Mouse (Mus musculus): ENCODE results near the gene Nub1. TPM values are rescaled to one million over a fixed set of nuclear protein-coding genes. Genes with fewer than 3 reads are reported as not detected.
A peak's percentile ranks its signal among the peaks of the same experiment; 100 is the strongest.
"Not testable (repeated sequence)": the region's sequence is repeated elsewhere in the genome, so short reads cannot be mapped to it uniquely, and the experiment has no call there.

Nub1 gene
- total RNA-seq (2015; ENCODE audit: low replicate concordance), result 25.2 and 25.6 TPM in 2 replicates
- 24.0 and 29.8 TPM in 2 replicates for total RNA-seq (2017; ENCODE audit: low replicate concordance)

DNA sequence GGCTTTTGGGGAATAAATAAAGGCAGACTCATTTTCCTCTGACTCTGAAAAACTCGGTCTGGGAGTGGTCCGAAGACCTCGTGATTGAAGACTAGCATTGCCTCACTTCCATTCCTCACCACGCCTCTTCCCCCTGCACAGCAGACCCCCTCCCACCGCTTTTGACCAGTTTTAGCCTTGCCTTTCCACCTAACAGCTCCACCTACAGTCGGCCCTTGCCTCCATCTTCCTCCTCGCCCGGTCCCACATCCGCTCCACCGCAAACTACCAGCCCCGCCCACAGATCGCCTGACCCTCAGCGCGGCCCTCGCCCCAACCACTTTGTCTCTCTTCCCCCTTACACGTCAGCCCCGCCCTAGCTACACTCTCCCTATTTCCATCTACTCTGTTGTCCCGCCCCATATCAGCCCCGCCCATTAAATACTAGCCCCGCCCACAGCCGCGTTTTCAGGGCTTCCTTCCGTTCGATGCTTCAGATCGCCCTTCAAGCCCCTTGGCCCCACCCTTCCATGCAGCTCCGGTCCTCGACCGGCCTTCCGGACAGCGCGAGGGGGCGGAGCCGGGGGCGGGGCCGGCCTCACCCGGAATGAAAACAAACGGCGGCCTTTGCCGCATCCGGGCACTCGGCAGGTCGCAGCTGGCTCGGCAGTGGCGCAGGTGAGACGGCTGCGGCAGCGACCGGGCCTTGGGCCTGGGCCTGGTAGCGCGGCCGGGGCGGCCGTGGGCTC is at the start of gene Nub1:
TSS of gene Nub1 (plus strand) at position 167 of the 728 bp plus-strand sequence.
- ATAC-seq (replicated peaks; ENCODE audit: low FRiP score, poor library complexity, severe bottlenecking), result peak; percentile 96

DNA sequence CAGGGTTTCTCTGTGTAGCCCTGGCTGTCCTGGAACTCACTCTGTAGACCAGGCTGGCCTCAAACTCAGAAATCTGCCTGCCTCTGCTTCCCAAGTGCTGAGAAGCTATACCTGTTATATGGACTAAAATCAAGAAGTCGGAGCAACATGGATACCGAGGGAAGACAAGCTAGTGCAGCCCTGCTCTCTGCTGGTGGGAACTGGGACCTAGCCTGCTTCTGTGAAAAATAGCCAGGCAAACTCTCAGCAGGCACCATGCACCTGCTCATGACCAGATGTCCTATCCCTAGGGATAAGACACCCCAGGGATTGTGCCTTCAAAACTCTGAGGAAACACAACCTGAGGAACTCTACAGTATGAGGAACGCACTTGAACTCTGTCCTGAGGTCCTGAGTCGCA is 48.3 kb upstream of the Nub1 start:
- no peak for ATAC-seq (replicated peaks; ENCODE audit: low FRiP score, poor library complexity, severe bottlenecking)

DNA sequence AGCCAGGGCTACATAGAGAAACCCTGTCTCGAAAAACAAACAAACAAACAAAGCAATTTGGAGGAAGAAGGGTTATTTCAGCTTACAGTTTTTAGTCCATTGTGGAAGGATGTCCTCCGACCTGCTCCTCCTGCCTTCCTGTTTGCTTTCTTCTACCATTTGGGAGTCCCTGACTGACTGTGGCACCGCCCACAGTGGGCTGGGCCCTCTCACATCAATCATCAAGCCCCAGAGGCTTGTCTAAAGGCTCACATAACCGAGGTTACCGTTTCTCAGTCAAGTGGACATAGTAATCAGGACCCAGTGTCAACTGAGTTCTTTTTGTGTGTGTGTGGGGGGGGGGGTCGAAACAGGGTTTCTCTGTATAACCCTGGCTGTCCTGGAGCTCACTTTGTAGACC is 47.2 kb upstream of the Nub1 start:
- no peak for ATAC-seq (replicated peaks; ENCODE audit: low FRiP score, poor library complexity, severe bottlenecking)

DNA sequence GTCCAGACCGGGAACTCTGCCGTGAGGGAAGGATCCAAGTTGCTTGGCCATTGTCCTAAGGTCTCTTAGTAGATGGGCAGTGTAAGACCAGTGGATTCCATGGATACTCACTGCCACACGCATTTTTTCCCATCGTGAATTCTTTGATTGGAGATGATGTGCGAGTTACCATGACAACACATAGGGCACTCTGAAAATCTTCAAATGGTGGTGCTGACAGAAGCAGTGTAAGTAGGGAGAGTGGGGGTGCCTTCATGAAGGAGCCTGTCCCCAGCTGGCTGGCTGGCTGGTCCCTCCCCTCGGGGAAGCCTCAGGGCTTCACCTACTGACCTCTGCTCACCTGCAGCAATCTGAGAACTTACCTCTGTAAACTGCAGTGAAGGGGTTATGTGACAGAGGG is 46.3 kb upstream of the Nub1 start:
- no peak for ATAC-seq (replicated peaks; ENCODE audit: low FRiP score, poor library complexity, severe bottlenecking)

DNA sequence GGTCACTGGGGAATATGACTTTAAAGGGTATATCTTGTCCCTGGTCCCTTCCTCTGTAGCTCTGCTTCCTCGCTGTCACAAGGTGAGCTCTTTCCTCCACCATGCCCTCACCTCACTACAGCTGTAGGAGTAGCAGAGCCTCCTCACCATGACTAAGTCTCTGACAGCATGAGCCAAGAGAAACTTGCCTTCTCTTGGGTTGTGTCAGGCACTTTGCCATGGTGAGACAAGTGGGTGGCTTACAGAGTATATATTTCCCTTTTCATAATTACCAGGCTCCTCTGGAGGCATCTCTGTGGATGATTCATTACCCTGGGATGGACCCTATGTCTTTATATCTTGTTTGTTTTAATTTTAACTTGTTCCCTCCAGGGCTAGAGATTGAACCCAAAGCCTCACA is 39.9 kb upstream of the Nub1 start:
- ATAC-seq (replicated peaks; ENCODE audit: low FRiP score, poor library complexity, severe bottlenecking), result no peak

DNA sequence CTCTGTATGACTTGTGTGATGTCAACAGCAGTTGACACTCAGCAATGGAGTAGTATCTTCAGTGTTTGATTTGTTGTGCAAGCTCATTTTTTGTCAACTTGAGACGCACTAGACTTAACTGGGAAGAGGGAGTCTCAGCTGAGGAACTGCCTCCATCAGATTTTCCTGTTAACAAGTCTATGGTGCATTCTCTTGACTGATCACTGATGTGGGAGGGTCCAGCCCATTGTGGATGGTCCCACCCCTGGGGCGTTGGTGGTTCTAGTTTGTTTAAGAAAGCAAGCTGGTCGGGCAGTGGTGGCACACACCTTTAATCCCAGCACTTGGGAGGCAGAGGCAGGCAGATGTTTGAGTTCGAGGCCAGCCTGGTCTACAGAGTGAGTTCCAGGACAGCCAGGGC is 36.1 kb upstream of the Nub1 start:
- no peak for ATAC-seq (replicated peaks; ENCODE audit: low FRiP score, poor library complexity, severe bottlenecking)

DNA sequence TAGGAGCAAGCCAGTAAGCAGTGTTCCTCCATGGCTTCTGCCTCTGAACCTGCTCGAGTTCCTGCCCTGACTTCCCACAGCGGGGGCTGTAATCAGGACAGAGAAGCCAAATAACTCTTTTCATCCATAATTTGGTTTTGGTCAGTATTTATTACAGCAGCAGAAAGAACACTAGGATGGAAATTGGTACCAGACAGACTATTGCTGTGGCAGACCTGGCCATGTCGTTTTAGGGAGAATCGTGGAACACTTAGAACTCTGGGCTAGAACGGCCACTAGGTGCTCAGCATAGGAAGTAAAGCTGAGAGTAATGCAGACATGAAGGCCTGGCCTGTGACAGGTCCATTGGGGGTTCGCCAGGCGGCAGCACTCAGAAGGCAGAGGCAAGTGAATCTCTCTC is 35.6 kb upstream of the Nub1 start:
- ATAC-seq (replicated peaks; ENCODE audit: low FRiP score, poor library complexity, severe bottlenecking), result no peak

DNA sequence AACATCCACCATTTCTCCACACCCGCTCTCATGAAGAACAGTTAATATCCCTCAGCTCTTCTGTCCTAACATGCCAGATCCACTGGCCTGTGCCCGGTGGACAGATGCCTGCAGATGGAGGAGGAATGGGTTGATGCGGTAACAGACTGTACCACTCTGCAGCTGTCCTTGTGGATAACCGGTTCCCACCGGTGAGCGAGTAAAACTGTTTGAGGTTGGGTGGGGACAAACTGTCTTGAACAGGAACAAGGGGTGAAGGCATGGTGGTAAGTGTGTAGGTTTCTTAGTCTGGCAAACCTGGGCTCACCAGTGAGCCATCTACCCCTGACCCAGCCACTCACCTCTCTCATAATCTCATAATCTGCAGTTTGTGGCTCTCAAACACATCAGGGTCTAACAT is 34.0 kb upstream of the Nub1 start:
- ATAC-seq (replicated peaks; ENCODE audit: low FRiP score, poor library complexity, severe bottlenecking), result no peak

DNA sequence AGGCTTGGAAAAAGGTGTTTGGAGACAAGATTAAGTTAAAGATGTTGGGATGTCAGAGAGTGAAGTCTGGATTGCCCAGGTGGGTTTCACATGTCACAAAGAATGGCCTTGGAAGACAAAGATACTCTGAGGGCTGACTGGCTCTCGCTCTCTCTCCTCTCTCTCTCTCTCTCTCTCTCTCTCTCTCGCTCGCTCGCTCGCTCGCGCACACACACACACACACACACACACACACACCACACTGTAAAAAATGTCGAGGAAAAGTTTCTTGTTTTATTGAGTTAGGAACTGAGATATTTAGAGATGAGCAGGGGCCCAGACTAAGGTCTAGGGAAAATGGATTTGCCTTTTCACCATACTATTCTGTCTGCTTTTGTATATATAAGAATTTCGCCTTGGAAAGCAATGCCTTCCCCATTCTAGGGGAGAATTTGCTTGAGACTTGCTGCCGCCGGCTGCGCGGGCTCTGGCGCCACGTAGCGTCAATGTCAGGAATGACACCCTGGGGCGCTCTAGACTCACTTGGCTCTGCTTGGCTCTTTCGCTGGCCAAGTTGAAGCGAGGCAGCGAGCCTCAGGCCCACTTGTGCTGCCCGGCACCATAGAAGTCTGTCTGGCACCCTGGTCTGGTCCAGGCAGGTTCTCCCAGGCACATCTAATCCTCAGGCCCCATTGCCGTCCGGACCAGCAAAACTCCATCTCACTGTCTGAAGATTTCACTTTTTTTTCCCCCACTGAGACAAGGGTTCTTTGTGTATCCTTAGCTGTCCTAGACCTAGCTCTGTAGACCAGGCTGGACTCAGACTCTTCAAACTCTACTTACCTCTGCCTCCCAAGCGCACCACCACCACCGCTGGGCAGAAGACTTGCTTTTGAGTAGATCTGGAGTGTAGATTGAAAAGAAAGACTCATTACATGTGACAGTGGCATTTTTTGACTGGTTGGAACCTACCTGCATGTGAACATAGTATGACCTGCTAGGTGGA is 33.3 kb upstream of the Nub1 start:
- peak; percentile 67 for ATAC-seq (replicated peaks; ENCODE audit: low FRiP score, poor library complexity, severe bottlenecking)

DNA sequence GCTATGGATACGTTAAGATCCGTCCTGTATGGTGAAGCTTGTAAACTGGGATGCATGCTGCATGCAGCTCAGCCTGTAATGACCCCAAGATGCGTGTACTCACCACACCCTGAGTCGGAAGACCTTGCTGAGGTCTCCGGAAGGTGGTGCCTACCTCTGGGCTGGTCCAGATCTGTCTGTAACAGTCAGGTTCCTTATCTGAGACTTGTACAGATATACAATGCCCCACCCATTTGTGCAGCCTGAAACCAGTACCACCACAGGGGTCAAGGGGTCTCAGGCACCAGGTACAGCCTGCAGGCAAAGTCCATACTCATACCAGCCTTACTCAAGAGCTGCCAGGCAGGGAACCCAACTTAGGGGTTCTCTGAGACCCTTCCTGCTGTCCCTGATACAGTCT is 32.6 kb upstream of the Nub1 start:
- no peak for ATAC-seq (replicated peaks; ENCODE audit: low FRiP score, poor library complexity, severe bottlenecking)

DNA sequence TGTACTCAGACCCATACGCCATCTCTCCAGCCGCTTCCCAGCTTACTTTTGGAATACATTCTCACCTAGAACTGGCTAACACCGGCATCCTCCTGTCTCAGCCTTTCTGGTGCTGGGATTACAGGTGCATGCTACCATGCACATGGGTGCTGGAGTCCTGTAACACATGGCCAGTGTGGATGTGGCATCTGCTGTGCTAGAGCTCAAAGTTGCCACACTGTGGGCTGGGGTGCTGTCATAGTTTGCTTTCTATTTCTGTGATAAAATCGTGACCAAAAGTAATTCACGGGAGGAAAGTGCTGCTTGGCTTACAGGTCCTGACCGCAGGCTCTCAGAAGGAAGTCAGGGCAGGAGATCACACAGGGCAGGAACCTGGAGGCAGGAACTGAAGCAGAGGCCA is 30.8 kb upstream of the Nub1 start:
- no peak for ATAC-seq (replicated peaks; ENCODE audit: low FRiP score, poor library complexity, severe bottlenecking)

DNA sequence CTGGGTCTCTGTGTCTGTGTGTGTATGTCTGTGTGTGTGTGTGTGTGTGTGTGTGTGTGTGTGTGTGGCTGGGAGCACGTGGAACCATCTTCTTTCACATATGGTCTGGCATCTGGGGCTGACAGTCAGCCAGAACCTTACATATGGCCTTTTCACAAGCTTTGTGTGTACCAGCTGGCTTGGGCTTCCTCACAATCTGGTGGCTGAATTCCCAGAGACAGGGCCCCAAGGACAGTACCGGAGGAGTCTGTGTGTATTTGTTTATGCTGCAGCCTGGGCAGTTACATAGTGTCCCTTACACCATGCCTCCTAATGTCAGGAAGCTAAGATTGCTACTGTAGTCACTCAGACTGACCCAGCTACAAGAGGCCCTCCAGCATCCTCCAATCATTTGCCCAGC is 28.2 kb upstream of the Nub1 start:
- ATAC-seq (replicated peaks; ENCODE audit: low FRiP score, poor library complexity, severe bottlenecking), result no peak

DNA sequence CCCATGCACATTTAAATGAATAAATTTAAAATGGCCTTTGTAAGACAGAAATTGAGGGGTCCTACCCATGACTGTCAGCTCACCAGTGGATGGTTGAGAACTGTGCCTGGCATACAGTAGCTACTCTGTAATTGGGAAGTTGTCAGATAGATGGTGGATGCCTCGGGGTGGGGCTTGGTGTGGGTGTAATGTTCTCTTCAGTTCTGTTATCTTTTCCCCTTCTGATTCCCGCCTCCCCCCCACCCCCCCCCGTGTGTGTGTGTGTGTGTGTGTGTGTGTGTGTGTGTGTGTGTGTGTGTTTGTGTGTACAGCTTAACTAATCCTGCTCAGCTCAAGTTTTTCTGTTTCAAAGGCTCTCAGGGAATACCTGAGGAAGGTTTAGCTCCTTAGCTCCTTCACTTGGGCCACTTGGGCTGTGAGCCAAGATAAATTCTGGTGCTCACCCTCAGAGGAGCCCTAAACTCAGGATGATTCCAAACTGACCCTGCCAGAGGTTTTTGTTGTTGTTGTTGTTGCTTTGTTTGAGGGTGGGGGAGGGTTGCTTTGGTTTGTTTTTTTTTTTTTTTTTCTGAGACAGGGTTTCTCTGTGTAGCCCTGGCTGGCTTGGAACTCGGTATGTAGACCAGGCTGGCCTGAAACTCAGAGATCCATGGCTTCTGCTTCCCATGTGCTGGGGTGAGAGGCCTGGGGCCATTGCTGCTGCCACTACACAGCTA is 25.5 kb upstream of the Nub1 start:
- ATAC-seq (replicated peaks; ENCODE audit: low FRiP score, poor library complexity, severe bottlenecking), result no peak

DNA sequence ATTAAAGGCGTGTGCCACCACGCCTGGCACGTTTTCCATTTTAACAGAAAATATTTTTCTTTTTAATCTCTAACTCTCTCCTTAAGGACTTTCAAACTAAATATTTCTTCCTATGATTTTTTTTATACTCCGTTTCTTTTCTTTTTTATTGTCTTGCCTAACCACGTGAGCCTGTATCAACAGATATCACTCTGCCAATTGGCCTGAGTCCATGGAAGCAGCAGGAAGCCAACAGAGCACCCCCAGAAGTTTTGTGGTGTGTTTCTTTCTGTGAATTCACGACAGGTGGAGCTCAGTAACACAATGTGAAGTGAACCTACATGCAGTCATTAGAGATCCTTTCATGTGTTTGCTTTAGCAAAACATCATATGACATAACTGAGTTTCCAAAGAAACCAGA is 23.9 kb upstream of the Nub1 start:
- ATAC-seq (replicated peaks; ENCODE audit: low FRiP score, poor library complexity, severe bottlenecking), result no peak

DNA sequence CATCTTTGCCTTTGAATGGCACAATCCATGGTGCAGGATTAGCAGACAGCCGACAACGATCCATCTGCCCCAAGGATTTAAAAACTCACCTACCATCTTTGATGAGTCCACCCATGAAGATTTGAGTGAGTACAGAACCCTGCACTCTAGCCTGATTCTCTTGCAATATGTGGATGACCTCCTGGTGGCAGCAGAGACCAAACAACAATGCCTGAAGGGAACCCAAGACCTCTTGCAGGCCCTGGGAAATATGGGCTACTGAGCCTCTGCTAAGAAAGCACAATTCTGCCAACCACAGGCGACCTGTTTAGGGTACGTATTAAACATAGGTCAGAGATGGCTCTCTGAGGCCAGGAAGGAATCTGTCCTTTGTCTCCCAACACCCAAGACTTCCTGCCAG is 11.1 kb upstream of the Nub1 start:
- 0 out of 2 replicates have a peak, but pooled peaks have one; percentile 63 for ATAC-seq (replicated peaks; ENCODE audit: low FRiP score, poor library complexity, severe bottlenecking)

DNA sequence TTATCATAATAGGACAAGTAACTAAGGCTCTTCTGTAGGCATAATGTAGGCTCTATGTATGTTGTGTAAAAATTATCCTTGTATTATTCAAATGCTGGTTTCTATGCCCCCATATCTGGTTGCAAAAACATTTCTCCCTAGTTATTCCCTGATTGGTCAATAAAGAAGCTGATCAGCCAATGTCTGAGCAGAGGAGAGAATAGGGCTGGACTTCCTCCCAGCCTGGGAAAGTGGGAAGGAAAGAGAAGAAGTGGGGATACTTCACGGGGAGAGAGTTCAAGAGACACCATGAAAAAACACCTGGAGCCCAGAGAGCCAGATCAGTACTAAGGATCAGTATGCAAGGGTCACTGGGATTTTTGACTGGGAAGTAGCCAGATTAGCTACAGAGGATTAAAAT is 3.9 kb upstream of the Nub1 start:
- no peak for ATAC-seq (replicated peaks; ENCODE audit: low FRiP score, poor library complexity, severe bottlenecking)

DNA sequence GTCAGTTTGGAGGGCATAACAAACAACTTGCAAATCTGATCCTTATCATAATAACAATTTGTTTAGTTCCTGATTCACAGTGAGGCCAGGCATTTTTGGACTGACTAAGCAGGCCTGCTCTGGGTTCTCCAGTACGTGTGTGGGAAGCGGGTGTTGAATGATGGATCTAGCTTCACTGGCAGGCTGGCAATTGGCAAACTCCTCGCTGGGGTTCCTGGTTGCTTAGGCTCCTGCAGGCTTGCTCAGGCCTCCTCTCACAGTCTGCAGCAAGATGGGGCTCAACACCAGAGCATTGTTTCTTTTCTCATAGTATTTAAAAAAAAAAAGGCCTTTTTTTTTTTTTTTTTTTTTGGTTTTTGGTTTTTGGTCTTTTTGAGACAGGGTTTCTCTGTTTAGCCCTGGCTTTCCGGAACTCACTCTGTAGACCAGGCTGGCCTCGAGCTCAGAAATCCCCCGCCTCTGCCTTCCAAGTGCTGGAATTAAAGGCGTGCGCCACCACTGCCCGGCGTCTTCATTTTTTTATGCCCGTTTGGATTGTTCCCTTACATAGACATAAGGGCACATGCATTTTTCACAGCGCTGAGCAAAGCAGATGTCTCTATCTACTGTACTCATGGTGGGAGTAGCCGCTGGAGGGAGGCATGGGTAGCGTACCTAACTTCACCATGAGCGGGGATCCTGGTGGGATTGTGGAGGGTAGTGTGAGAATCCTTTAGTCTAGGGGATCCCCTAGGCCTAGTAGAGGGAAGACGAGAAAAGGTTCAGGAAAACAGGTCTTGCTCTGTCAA is 560 bp upstream of the Nub1 start:
- peak; percentile 9; the same call in 1 of the 2 replicates for ATAC-seq (replicated peaks; ENCODE audit: low FRiP score, poor library complexity, severe bottlenecking)

DNA sequence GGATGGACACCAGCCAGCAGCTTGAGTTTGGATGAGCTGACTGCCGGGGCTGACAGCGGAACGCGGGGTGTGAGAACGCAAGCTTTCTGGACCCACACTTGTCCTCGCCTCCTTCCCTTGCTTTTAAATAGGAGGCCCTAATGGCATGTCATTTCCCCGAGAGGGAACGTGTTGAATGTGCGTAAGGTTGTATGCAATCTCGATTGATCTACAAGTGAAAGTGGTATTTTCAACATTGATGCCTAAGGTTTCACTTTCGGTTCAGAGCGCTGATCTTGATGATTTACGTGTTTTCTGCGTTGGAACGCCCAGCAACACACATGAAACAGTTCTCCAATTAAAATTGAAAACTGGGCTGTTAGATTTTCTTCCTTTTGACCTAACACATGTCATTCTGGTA is 844 bp downstream of the Nub1 start:
- 0 out of 2 replicates have a peak, but pooled peaks have one; percentile 35 for ATAC-seq (replicated peaks; ENCODE audit: low FRiP score, poor library complexity, severe bottlenecking)

DNA sequence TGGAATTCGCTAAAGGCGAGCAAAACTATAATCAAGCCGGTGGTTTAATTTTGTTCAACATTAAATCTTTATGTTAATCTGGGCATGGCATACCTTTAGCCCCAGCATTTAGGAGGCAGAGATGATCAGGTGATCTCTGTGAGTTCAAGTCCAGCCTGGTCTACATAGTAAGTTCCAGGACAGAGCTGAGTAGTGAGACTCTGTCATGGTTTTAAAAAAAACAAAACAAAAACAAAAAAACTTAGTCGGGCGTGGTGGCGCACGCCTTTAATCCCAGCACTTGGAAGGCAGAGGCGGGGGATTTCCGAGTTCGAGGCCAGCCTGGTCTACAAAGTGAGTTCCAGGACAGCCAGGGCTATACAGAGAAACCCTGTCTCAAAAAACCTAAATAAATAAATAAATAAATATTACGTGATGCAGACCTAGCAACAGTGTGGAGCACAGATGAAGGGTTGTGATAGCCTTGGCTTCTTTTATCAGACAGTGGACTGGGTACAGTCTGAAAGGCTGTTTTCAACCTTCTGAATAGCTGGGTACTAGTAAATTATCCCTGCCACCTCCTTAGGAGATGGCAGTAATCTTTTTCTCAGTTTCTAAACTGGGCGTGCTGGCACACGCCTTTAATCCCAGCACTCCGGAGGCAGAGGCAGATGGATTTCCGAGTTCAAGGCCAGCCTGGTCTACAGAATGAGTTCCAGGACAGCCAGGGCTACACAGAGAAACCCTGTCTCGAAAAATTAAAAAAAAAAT is 1.5 kb downstream of the Nub1 start:
- ATAC-seq (replicated peaks; ENCODE audit: low FRiP score, poor library complexity, severe bottlenecking), result not testable (repeated sequence)

All from erythroid progenitor cell, adult 5-6 weeks (primary cell).